Mouse (Mus musculus) lung, postnatal 0 days (tissue): ENCODE measurements around the gene Nectin2. TPM values are rescaled to one million over a fixed set of nuclear protein-coding genes. Genes with fewer than 3 reads are reported as not detected.
A peak's percentile ranks its signal among the peaks of the same experiment; 100 is the strongest.

ENCODE experiments used
- ATAC-seq: fragments of 200-750 bp; cut with Nextera tagmentation; 2 replicates; pipeline ENCODE4 v1.8.0; 2017; ENCODE audit warnings: moderate library complexity
- DNase-seq: peaks from one replicate; pipeline ENCODE4 v3.0.0-alpha.2; 2016; ENCODE audit warnings: low spot score
- H3K27ac ChIP-seq: fragments of 300-500 bp; sonication (generic); 2 replicates; pipeline ENCODE4 v1.5.1; 2014; ENCODE audit warnings: antibody characterized with exemption, mild to moderate bottlenecking, low read length, mixed read lengths
- H3K27me3 ChIP-seq: fragments of 300-500 bp; sonication (generic); replicated peaks from 2 replicates; pipeline ENCODE4 v1.6.1; 2014; ENCODE audit warnings: low read length, mixed read lengths; ENCODE audit not compliant: insufficient read depth
- H3K36me3 ChIP-seq: fragments of 300-500 bp; sonication (generic); 2 replicates; pipeline ENCODE4 v1.6.1; 2014; ENCODE audit warnings: low read length, mixed read lengths; ENCODE audit not compliant: insufficient read depth
- H3K4me1 ChIP-seq: fragments of 300-500 bp; sonication (generic); 2 replicates; pipeline ENCODE4 v1.6.1; 2014; ENCODE audit warnings: antibody characterized with exemption, low read depth, low read length, mixed read lengths; ENCODE audit not compliant: insufficient read depth
- H3K4me2 ChIP-seq: fragments of 300-500 bp; sonication (generic); replicated peaks from 2 replicates; pipeline ENCODE4 v1.6.1; 2014; ENCODE audit warnings: low read depth, mild to moderate bottlenecking, low read length, moderate library complexity, mixed read lengths
- H3K4me3 ChIP-seq: fragments of 300-500 bp; sonication (generic); 2 replicates; pipeline ENCODE4 v1.5.1; 2014; ENCODE audit warnings: low read depth, low read length
- H3K9ac ChIP-seq: fragments of 300-500 bp; sonication (generic); replicated peaks from 2 replicates; pipeline ENCODE4 v1.6.1; 2014; ENCODE audit warnings: low read depth, mild to moderate bottlenecking
- H3K9me3 ChIP-seq: fragments of 300-500 bp; sonication (generic); 2 replicates; pipeline ENCODE4 v1.6.1; 2016; ENCODE audit warnings: low read length, mixed read lengths
- CTCF ChIP-seq: IDR thresholded peaks from 2 replicates; pipeline ENCODE4 v1.5.1; 2016; ENCODE audit warnings: antibody characterized with exemption, mild to moderate bottlenecking
- EP300 ChIP-seq: IDR thresholded peaks from 2 replicates; pipeline ENCODE4 v1.6.1; 2016; ENCODE audit warnings: antibody characterized with exemption, mild to moderate bottlenecking, control low read depth
- WGBS: fragments of 180-500 bp; shearing (Covaris S2); extraction: QIAGEN DNeasy Blood & Tissue Kit; methylation state at CpG from one replicate; pipeline ENCODE4 v1.1.7; 2014; 5-methylcytosine and 5-hydroxymethylcytosine counted together
- polyA plus RNA-seq: library from polyadenylated mRNA; unstranded; fragments of >200 nt; fragmentation: Nextera tagmentation; extraction: Ambion mirVana; gene quantifications from 2 replicates; pipeline ENCODE4 v1.2.1, GENCODE M21; 2015

Nectin2 gene
- polyA plus RNA-seq, 1 experiment from 2014 or later: 113 TPM

DNA sequence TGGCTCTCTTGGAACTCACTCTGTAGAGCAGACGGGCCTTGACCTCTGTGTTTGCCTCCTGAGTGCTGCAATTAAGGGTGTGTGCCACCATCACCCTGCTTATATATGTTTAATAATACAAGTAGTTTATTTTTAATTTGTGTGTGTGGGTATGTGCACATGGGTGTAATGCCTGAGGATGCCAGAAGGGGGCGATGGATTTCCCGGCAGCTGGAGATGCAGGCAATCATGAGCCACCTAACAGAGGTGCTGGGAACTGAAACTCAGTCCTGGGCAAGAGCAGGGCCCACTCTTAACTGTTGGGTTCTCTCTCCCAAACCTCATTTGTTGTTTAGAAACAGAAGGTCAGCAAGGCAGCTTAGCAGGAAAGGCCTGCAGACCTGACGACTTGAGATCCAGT is 29.6 kb upstream of the Nectin2 start:
- 68% methylated on average over 4 of the region's 4 CpGs for WGBS

DNA sequence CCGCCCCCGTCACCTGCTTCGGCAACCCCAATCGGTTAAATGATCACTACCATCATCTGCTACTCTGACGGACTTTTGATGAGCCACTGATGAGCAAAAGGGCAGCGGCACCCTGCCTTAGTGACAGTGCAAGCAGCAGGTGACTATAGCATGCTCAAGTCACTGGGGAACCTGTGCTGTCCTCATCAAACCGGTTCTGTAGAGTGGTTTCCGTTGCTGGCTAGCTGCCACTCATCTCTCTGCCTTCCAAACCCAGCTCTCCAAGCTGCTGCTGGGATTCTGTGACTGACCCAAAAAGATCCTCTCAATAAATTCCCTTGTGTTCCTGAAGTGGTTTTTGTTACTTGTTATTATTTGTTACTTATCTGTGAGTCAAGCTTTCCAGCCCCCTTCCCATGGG is 28.4 kb upstream of the Nectin2 start:
- no peak overlapping the region for H3K4me2 ChIP-seq
- DNase-seq (peak; percentile 74), ATAC-seq (peak; percentile 75)
- WGBS: 64% methylated on average over 8 of the region's 8 CpGs
- no peak overlapping the region for H3K4me3 ChIP-seq
- H3K4me1 ChIP-seq: no peaks in the 10 kb centered on the region
- no peaks in the 10 kb centered on the region for H3K9me3 ChIP-seq
- H3K9ac ChIP-seq: no peak overlapping the region
- no peak for TF ChIP-seq CTCF
- TF ChIP-seq EP300: peak; percentile 40; the same call in 1 of the 2 replicates
- no peaks in the 10 kb centered on the region for H3K27me3 ChIP-seq
- H3K27ac ChIP-seq: 0 out of 2 replicates have a peak overlapping the region, but pooled peaks have one; percentile 32
- no peaks in the 10 kb centered on the region for H3K36me3 ChIP-seq

More for the DNA sequence above, 29.6 kb upstream of the Nectin2 start:
- TF ChIP-seq EP300 (no peak), CTCF (peak; percentile 44)
- Histone ChIP-seq H3K9me3 (no peaks in the 10 kb centered on the region), H3K9ac (no peak overlapping the region), H3K27me3 (no peaks in the 10 kb centered on the region), H3K4me2 (no peak overlapping the region), H3K4me3 (no peak overlapping the region), H3K27ac (no peak overlapping the region), H3K4me1 (no peaks in the 10 kb centered on the region), H3K36me3 (no peaks in the 10 kb centered on the region)
- no peak for ATAC-seq
- no peak for DNase-seq

DNA sequence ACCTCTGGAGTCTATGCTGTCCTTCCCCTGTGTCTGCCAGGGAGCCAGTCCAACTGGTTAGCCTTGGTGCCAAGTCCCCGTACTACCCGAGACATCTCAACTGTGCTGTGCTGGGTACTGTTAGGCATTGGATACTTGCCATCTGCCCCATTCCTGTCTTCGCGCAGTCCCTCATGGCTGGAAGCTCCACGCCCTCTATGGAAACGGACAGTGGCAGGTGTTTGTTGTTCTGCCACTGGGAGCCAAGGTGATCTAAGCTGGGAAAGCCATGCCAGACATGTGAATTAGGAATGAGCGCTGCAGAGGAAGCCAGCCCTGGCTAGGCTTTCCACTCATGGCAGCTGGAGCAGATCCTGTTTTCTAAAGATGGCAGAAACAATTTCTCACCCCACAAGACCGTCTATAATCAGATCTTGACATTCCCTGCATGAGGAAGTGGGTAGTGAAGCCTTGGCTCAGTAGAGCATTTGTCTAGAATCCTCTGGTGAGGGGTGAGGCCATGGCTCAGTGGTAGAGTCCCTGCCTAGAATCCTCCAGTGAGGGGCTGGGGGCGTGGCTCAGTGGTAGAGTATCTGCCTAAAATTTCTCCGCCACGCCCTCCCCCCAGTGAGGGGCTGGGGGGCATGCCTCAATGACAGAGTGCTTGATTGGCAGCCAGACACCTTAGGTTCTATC is 26.9 kb upstream of the Nectin2 start:
- H3K9ac ChIP-seq: no peak overlapping the region
- TF ChIP-seq EP300: no peak
- TF ChIP-seq CTCF: no peak
- no peaks in the 10 kb centered on the region for H3K27me3 ChIP-seq
- no peaks in the 10 kb centered on the region for H3K36me3 ChIP-seq
- WGBS: 64% methylated on average over 11 of the region's 11 CpGs
- H3K4me2 ChIP-seq: no peak overlapping the region
- peak; percentile 41 for ATAC-seq
- no peak for DNase-seq
- no peak overlapping the region for H3K27ac ChIP-seq
- no peak overlapping the region for H3K4me3 ChIP-seq
- H3K9me3 ChIP-seq: no peaks in the 10 kb centered on the region
- no peaks in the 10 kb centered on the region for H3K4me1 ChIP-seq

DNA sequence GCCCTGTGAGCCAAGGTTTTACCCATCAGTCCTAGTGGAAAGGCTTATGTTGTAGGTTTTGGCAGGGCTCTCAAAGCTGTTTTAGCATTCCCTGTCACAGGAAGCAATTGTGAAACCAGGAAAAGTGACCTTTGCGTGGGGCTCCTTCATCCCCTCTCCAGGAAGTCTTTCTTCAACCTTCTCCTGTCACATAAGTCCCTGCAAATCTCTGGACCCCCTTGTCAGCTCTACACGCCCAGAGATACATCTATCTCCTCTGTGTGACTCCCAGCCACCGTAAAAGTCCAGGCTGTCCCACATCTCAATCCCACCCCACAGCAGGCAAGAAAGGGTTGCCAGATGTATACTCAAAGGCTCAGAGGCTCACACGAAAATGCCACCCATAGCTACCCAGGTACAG is 21.4 kb upstream of the Nectin2 start:
- Histone ChIP-seq H3K27ac (peak overlapping the region; percentile 39), H3K27me3 (no peaks in the 10 kb centered on the region), H3K4me1 (peaks cover 9% of the 10 kb centered on the region; the same call in 1 of the 2 replicates), H3K4me3 (no peak overlapping the region), H3K36me3 (0 out of 2 replicates have a peak, but pooled peaks cover 2% of the 10 kb centered on the region), H3K9ac (no peak overlapping the region), H3K9me3 (no peaks in the 10 kb centered on the region), H3K4me2 (0 out of 2 replicates have a peak overlapping the region, but pooled peaks have one; percentile 23)
- TF ChIP-seq CTCF (no peak), EP300 (no peak)
- ATAC-seq (no peak), DNase-seq (peak; percentile 51)
- 28% methylated on average over 4 of the region's 4 CpGs for WGBS

DNA sequence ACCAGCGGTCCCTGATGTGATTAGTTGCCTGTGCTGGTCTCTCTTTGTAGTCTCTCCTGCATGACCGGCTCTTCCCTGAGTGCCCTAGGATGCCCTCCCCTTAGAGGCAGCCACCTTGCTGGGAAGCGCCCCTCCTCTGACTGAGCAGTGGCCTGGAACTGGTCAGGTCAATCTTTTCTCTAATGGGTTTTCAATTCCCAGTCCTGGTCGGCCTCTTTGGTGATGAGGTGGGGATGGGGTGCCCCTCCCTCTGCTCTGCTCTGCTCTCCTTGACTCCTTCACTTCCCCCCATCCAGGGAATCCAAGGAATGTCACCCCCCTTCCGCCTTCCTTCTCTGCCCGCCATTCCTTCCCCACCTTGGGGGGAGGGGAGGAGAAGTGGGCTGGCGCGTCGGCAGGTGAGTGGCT is 20.7 kb upstream of the Nectin2 start, which contains the start of gene Bcam:
Gene Bcam (minus strand): TSS at position 33 of the 408 bp plus-strand sequence.
- Histone ChIP-seq H3K4me1 (peaks cover 9% of the 10 kb centered on the region; the same call in 1 of the 2 replicates), H3K9ac (peak within 1 kb of the TSS; percentile 75), H3K9me3 (no peaks in the 10 kb centered on the region), H3K36me3 (0 out of 2 replicates have a peak, but pooled peaks cover 5% of the 10 kb centered on the region), H3K4me3 (peak within 1 kb of the TSS; percentile 67), H3K4me2 (peak within 1 kb of the TSS; percentile 81), H3K27me3 (no peaks in the 10 kb centered on the region), H3K27ac (peak within 1 kb of the TSS; percentile 88)
- peak; percentile 85 for DNase-seq
- peak; percentile 77 for ATAC-seq
- WGBS: 3% methylated on average over 9 of the region's 9 CpGs
- peak; percentile 69 for TF ChIP-seq EP300
- no peak for TF ChIP-seq CTCF

DNA sequence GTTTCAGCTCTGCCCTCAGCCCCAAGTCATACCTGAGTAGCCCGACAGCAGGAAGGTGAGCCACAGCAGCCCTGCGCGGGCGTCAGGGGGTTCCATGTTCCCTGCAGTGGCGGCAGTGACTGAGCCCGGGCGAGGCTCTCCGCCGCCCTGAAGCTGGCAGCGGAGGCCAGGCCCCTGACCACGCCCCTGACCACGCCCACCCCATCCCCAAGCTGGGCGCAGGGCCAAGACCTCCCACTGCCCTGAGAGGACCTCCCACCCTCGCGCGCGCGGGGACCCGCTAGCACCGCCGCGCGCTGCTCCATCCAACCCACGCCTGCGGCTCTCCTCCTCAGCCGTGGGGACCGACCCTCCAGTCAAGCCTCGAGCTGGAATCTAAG is 20.1 kb upstream of the Nectin2 start:
- H3K9me3 ChIP-seq: no peaks in the 10 kb centered on the region
- H3K27me3 ChIP-seq: no peaks in the 10 kb centered on the region
- peak overlapping the region; percentile 88 for H3K27ac ChIP-seq
- WGBS: 2% methylated on average over 20 of the region's 28 CpGs
- peak; percentile 80 for ATAC-seq
- peak overlapping the region; percentile 75 for H3K9ac ChIP-seq
- TF ChIP-seq EP300 (no peak), CTCF (no peak)
- H3K4me2 ChIP-seq: peak overlapping the region; percentile 81
- peak overlapping the region; percentile 67 for H3K4me3 ChIP-seq
- H3K36me3 ChIP-seq: peaks cover 9% of the 10 kb centered on the region; the same call in 1 of the 2 replicates
- peaks cover 9% of the 10 kb centered on the region; the same call in 1 of the 2 replicates for H3K4me1 ChIP-seq
- DNase-seq: peak; percentile 85
